Mouse (Mus musculus) monocyte, adult 2 months (primary cell): ENCODE results near the gene Col9a2.
A peak's percentile ranks its signal among the peaks of the same experiment; 100 is the strongest.
"Not testable (repeated sequence)": the region's sequence is repeated elsewhere in the genome, so short reads cannot be mapped to it uniquely, and the experiment has no call there.

Experiments
- DNase-seq, 2 experiments: peaks; one replicate each; pipeline ENCODE4 v3.0.0; 2022; ENCODE audit warnings: low spot score in 2 of 2, low read depth in 1 of 2

The Col9a2 gene

DNA sequence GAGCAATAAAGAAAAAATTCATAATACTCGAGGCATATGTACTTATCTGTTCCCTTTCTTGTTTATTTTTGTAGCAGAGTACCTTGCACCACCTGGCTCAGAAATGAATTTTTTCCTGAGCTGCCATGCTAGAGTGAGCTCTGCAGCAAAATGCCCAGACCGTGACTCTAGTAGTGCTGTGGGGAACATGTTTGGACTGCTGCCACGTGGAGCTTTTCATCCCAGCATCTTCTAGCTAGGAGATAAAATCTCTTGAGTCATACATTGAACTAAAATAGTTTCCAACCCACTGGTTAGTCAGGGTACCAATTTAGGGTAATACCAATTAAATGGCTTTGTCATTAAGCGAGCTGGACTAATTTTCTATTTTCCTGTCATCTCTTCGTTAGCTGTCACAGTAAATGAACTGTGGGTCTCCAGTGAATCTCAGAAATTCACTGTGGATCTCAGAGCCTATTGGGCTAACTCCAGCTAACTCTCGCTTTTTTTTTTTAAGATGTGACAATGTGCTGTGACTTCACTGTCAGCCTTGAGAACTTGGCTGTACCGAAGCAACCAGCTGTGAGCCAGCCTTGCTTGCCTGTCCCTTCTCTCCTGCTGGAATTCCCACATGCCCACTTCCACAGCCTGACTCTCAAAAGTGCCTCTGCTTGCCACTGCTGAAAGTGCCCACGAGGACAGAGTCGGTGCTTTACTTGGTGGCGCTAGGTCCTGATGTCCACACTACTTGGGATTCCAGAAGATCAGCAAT is 19.0 kb upstream of the Col9a2 start:
- DNase-seq = no peak

DNA sequence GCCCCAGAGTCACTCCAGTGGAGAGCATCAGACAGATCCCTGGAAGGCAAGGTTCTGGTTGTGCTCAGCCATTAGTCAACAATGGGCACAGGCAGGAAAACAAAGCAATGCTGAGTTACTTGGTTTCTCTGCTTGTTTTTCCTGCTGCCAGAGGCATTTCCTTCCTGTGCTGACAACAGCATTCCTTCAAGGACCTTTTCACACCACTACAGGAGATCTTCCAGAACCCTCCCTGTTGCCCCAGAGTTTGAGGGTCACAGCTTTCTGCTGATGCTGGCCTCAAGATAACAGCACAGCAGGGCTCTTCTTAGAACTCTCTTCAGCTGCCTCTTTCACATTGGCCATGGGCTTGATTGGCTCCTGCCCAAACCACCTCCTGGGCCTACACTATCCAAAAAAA is 17.3 kb upstream of the Col9a2 start:
- no peak for DNase-seq

DNA sequence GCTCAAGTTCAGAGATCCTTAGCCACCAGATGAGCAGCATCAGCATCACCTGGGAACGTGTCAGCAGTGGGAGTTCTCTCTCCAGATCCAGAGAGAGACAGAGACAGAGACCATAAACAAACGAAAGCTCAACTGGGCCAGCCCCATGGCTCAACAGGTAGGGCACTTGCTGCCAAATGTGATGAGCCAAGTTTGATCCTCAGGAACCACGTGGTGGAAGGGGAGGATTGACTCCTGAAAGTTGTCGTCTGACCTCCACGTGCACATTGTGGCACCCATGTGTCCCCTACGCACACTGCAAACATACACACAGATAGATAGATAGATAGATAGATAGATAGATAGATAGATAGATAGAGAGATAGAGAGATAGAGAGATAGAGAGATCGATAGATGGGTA is 15.7 kb upstream of the Col9a2 start:
- no peak for DNase-seq

DNA sequence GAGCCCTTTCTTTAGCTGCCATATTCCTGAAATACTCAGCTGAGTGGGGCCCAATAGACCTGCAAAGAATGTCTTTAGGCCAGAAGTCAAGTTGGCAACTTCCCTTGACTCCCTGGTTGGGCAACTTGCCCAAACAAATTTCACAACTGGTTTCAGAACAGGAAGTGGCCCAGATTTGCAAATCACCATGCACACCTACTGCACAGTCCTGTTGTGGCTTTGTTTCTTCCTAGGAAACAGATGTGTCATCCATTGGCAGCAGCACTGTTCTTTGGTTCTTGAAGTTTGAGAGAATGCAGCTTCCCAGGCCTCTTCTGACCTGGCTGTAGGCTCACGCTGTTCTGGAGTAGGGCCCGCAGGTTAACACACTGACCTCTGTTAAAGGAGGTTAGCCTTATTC is 15.2 kb upstream of the Col9a2 start:
- DNase-seq = peak; percentile 78 to 82

DNA sequence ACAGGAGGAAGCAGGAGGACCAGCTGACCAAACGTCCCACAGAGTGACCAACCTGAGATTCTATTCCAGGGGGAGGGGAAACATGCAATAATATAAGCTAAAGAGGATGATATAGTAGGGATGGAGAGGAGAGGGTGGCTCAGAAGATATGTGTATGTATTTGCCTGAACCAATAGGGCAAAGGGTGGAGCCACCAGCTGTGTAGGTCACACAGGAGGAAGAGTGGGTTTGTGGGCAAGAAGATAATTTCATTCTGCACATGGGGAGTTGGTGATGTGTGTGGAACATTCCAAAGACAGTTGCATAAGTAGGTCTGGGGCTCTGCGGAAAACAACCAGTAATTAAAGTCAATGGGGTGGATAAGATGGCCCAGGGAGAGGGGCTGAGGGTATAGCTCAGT is 13.5 kb upstream of the Col9a2 start:
- DNase-seq = no peak

DNA sequence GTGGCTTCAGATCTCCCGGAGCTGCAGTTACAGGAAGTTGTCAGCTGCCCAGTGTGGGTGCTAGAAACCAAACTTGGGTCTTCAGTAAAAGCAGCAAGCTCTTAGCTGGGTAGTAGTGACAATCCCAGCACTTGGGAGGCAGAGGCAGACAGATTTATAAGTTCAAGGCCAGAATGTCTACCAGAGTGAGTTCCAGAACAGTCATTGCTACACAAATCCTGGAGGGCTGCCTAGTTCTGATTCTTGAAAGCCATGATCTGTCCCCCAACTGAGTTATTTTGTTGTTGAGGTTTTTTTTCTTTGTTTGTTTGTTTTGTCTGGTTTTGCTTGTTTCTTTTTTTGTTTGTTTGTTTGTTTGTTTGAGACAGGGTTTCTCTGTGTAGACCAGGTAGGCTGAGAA is 11.0 kb upstream of the Col9a2 start:
- no peak for DNase-seq

DNA sequence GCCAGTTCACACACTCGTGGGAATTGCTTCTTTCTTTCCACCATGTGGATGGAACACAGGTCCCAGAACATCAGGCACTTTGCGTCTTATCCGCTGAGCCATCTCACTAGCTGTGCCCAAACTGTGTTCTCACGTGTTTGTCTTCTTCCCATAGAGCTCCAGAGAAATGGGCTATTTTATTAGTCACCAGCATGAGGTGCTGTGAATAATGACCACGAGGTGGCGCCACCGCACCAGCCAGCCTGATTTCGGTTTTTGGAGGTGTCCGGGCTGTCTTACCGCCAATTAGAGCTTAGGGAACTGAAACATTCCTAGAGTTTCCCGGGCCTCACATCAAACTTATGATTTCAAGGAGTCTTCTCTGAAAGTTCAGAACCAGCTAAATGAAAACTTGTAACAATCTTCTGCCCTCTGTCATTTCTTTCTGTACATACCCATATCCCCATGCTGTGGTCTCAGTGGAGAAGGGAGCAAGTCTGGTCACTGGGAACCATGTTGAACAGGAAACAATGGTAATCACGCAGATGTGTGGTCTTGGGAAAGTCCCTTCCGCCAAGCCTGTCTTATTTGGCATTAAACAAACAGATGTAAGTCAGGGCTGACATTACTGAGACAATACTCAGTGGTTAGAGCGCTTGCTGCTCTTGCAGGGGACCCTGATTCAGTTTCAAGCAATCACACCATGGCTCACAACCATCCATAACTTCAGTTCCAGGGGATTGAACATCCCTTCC is 10.4 kb upstream of the Col9a2 start:
- DNase-seq = peak in 1 of 2 experiments; percentile 67

DNA sequence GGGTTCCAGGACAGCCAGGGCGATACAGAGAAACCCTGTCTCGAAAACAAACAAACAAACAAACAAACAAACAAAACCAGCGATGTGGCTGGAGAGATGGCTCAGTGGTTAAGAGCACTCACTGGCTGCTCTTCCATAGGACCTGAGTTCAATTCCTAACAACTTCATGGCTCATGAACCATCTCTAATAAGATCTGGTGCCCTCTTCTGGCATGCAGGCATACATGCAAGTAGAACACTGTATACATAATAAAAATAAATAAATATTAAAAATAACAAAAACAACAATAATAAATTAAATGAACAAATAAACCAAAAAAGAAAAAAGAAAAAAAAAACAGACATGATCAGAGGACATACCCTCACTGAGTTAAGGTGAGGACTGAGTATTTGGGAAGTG is 9.6 kb upstream of the Col9a2 start:
- DNase-seq = no peak

DNA sequence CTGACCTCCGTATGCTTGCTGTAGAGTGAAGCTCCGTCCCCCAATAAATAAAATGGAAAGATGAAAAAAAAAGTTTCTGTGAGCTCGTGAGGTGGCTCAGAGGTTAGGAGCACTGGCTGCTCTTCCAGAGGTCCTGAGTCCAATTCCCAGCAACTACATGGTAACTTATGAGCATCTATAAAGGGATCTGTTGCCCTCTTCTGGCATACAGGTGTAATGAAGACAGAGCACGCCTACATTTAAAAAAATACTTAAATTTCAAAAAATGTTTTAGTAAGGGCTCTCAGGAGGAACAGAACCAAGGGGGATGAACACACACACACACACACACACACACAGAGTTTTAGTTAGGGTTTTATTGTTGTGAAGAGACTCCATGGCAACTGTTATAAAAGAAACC is 7.7 kb upstream of the Col9a2 start:
- no peak for DNase-seq

DNA sequence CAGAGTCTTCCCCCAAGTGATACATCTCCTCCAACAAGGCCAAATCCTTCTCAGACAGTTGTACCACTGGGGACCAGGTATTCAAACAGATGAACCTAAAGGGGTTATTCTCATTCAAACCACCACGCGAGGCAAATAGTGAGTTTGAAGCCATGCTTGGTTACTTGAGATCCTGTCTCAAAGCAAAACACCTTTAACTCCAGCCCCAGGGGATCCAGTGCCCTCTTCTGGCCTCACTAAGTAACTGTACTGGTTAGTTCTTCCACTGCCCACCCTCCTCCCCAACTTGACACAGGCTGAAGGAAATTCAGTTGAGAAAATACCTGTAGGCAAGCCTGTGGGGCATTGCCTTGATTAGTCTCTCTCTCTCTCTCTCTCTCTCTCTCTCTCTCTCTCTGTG is 6.2 kb upstream of the Col9a2 start:
- no peak for DNase-seq

DNA sequence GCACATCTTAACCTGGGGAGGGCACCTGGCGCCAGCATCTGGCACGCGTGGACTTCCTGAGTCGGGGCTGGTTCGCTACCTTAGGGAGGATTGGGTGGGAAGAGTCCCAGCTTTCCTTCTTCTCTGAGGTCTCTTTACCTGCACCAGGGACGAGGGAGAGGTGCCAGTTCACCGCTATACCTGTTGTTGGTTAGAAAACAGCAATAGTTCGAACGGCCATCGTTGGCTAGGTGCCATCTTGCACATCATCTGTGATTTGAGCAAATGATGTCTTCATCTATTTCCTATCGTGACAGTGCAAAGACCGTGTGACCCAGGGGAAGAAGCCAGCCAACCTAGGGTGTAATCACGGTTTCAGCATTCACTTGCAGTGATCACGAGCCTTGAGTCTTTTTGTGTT is 1.1 kb downstream of the Col9a2 start:
- no peak for DNase-seq

DNA sequence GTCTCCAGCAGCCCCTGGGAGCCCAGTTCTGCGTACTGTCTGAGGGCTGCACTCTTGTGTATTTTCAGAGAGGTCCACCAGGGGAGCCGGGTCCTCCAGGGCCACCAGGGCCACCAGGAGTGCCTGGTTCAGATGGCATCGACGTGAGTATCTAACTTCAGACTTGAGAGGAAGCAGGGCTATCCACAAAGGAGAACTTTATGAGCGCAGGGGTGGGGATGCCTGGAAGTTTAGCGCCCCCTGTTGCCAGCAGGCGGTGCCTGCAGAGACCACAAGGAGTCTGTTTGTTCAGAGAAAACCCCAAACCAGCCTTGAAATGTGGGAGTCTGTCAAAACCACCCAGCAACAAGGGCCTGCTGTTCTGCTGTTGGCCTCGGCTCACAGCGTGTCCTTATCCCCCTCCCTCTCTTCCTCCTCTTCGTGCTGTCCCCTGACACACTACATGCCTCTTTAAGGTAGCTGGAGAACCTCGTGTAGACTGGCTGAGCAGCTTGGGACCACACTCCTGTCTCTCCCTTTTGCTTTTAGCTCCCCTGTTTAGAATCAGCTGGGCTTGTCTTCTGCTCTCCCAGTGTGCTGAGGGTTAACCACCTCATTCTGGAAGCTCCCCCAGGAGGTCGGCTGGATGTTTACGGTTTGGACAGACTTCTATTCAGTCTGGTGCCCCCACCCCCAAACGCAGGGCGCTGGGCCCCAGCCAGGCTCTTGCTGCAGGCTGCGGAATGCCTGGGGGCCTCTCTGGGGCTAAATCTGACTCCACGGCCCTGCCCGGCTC is 1.9 kb downstream of the Col9a2 start:
- DNase-seq = peak; percentile 20 to 61

DNA sequence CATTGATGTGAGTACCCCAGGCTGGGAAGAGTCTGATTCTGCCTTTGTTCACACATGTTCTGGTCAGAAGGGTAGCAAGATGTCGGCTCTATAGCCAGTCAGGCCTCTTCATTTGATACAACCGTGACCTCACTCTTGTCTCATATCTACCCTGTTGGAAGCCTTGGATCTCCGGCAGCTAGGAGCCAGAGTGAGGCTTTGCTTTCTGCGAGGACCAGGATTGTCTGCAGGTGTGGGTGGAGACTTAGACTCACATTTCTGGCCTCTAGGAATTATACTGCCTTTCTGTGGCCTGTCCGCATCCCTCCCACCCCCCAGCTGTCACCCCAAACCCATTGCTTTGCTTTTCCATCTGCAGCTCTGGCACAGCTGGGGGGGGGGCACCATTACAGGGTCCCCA is 3.3 kb downstream of the Col9a2 start:
- no peak for DNase-seq

DNA sequence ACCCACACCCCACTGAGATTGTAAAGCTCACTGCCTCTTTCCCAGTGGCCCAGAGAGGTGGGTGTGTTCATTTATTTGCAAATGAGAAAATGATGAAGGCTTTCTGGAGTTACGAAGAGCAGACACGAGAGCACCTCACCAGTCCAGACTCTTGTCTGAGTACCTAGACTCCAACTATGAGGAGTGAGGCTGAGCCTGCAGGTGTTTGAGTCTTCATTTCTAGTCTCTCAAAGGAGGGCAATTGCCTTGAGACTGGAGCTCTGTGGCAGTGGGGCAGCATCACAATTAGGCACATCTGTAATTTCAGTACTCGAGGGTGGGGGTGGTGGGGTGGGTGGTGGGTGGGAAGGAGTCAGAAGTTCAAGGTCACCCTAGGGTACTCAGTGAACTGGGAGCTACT is 3.8 kb downstream of the Col9a2 start:
- DNase-seq = no peak

DNA sequence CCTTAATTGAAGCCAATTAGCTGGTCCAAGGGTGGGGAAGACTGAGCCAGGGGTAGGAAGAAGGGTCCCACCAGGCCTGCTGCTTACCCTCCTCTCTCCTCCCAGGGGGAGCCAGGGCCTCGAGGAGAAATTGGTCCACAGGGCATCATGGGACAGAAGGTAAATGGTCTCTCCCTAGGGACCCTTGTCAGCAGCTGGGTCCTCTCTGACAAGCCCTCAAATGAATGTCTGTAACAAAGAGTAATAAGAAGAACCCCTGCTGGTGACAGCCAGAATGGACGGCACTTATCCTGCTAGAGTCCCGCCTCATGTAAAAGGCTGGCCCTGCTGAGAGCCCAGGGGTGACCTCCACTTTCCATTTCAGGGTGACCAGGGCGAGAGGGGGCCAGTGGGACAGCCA is 12.7 kb downstream of the Col9a2 start:
- no peak for DNase-seq

DNA sequence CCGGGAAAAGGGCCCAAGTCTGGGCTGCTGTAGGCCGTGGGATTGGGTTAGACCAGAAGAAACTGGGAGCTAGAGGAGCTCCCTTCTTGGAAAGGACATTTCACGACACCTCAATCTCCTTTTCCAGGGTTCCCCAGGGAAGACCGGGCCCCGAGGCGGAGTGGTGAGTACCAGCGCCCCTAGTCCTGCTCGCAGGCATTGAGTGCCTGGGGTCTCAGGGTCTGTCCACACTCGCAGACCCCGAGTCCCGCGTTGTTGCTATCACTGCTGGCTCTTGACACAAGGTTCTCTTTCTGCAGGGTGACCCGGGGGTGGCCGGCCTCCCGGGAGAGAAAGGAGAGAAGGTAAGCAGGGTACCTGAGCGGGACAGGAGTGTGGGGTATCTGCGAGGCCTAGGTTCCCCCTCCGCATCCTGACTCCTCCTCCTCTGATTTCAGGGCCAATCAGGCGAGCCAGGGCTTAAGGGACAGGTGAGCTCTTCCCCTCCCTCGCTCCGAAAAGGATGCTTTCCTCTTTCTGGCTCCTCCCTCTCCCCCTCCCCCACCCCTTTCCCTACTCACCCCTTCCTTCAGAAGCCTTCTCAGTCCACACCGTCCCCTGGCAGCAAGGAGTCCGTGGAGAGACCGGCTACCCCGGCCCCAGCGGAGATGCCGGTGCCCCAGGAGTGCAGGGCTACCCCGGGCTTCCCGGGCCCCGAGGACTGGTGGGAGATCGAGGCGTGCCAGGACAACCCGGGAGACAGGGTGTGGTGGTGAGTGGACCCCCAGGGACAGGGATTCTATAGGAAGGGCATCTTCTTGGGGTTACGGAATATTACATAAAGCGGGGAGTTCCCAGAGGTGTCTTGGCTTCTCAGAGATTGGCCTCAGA is 13.5 kb downstream of the Col9a2 start:
- DNase-seq = no peak

DNA sequence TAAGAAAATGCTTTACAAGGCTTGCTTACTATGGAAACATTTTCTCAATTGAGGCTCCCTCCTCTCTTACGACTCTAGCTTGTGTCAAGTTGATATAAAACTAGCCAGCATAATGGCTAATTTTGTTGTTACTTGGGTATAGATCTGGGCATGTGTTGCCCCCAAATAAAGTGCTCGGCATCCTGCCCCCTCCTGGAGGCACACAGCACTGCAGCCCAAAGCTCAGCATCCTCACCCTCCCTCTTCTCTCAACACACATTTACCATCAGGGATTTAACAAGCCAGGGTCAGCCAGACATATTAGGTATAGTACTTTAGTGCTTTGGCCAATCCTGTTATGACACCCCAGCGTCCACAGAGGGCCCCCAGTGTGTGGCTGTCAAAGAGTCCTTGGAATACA is 17.2 kb downstream of the Col9a2 start:
- no peak for DNase-seq

DNA sequence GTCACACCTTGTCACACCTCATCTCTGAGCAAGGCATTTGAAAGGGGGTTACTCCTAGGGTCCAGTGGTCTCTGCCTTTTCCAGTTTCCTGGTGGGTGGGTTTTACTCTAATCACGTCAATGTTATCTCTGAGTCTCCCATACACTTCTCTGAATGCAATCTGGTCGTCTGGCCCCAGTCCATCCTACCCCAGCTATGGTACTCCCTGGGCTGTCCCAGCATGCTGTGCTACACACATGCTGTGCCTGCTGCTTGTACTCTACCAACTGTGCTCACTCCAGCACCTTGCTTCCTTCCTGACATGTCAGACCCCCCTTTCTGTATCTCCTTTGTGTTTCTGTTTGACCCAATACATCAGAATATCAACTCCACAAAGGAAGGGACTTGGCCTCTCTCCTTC is 17.8 kb downstream of the Col9a2 start:
- no peak for DNase-seq

DNA sequence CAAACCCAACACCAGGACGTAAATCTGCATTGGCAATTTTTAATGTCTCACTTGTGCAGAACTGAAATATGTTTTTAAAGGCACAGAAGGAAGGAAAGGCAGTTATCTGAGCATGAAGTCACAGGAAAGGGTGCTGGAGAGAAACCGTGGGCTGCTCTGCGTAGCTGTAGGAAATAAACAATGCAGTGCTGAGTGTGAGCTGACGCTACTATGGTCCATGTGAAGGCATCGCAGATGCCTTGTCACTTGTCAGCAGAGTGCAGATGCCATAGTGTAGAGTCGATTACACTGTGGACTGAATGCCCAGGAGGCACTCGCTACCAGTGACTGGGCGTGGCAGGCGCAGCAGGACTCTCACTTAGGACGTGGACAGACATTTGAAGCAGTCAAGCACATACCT is 20.0 kb downstream of the Col9a2 start:
- DNase-seq = not testable (repeated sequence)

DNA sequence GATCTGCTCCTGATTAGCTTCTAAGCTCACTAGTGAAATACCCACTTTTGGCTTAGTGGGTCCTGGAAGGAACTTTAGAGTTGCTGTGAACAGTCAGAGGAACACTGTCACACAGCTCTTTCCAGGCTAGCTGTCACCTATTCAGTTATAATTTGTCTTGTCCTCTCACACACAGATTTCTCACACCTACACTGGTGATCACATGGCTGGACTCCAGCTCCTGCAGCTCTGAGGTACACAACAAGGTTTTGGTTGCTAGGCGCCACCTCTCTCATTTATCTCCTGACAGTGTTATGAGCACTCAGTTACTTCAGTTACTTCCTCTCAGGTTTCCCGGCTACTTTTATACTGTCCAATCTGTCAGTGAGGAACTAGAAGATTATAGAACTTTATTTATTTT is 26.2 kb downstream of the Col9a2 start:
- DNase-seq = no peak

DNA sequence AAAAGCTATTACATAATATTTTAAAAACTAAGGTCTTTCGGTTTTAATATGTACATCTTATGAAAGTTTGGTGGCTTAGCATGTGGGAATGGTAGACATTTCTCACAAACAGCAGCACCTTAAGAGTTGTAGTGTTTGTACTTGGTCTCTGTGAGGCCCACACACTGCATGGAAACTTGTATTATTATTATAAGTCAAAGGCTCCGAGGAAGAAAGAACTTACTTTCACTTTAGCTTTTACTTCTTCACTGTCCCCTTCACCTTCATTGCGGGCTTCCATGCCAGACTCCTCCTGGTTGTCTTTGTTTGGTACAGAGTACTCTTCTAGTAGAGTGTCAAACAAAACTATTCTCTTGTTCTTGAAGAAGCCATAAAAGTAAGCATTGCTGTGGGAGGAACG is 35.1 kb downstream of the Col9a2 start:
- no peak for DNase-seq
